11 mouse cellular contexts compared by ENCODE assay signal in genomic region chr3:34411142-34411914, GRCm38 (mm10).
A peak's percentile ranks its signal among the peaks of the same experiment; 100 is the strongest.
DNase-seq lines count a peak whose midpoint lies in the region; ATAC-seq and TF ChIP-seq lines count a peak whose summit lies in the region.
"Had no signal": no experiment of that assay in that cellular context is flagged by ENCODE, and none has a peak within 500 bp of the region (broad histone marks: within the 10 kb centered on the region; RNA-seq: fewer than 3 reads in every experiment).

No protein-coding gene starts in this region.

- H3K4me1 ChIP-seq in embryonic facial prominence, embryonic 14.5 days (ENCODE audit: control insufficient read depth, insufficient read depth, low read length): no peaks in the 10 kb centered on the region
- H3K4me1 ChIP-seq in hindbrain, embryonic 16.5 days (ENCODE audit: control insufficient read depth, insufficient read depth, low read depth, low read length): peaks cover 7% of the 10 kb centered on the region
- H3K4me1 ChIP-seq in neural tube, embryonic 12.5 days: peaks cover 8% of the 10 kb centered on the region
- no peaks in the 10 kb centered on the region for H3K4me1 ChIP-seq in heart, embryonic 11.5 days (ENCODE audit: control insufficient read depth, insufficient read depth, low read length)
- H3K4me1 ChIP-seq: embryonic facial prominence, embryonic 13.5 days; megakaryocyte, embryonic 14.5 days had no signal

- DNase-seq in left cerebral cortex, postnatal 10 days (ENCODE audit: extremely low spot score in 1 of 2, low spot score in 2 of 2): peak; percentile 20 to 58
- no peak for DNase-seq in left cerebral cortex, adult 2 months (ENCODE audit: extremely low spot score in 1 of 2, low spot score in 2 of 2)
- DNase-seq in embryonic facial prominence, embryonic 14.5 days (ENCODE audit: low spot score): peak; percentile 80
- DNase-seq in gastrocnemius, adult 2 months: no peak
- no peak for DNase-seq in adrenal gland, postnatal 25 days
- DNase-seq: adrenal gland, adult 2 months had no signal

- H3K27ac ChIP-seq in left cerebral cortex, adult 2 months: no peak overlapping the region
- H3K27ac ChIP-seq in embryonic facial prominence, embryonic 14.5 days (replicated peaks; ENCODE audit: low read depth, low read length): no peak overlapping the region; the same call in 1 of the 2 replicates
- peak overlapping the region; percentile 68 for H3K27ac ChIP-seq in hindbrain, embryonic 16.5 days (ENCODE audit: low read depth, low read length)
- no peak overlapping the region for H3K27ac ChIP-seq in neural tube, embryonic 12.5 days
- H3K27ac ChIP-seq in heart, embryonic 11.5 days (ENCODE audit: low read depth, low read length): no peak overlapping the region
- no peak overlapping the region for H3K27ac ChIP-seq in gastrocnemius, adult 2 months
- H3K27ac ChIP-seq: embryonic facial prominence, embryonic 13.5 days had no signal

- ATAC-seq in embryonic facial prominence, embryonic 14.5 days (ENCODE audit: low read depth): peak; percentile 76
- peak; percentile 94 for ATAC-seq in hindbrain, embryonic 16.5 days
- peak; percentile 73 for ATAC-seq in neural tube, embryonic 12.5 days (ENCODE audit: low FRiP score, low read depth)
- ATAC-seq in heart, embryonic 11.5 days (replicated peaks; ENCODE audit: insufficient number of reproducible peaks, low FRiP score, low TSS enrichment): no peak

- WGBS in embryonic facial prominence, embryonic 14.5 days: 61% methylated on average over 10 of the region's 10 CpGs
- WGBS in hindbrain, embryonic 16.5 days: 29% methylated on average over 10 of the region's 10 CpGs
- 36% methylated on average over 10 of the region's 10 CpGs for WGBS in neural tube, embryonic 12.5 days
- 68% methylated on average over 10 of the region's 10 CpGs for WGBS in heart, embryonic 11.5 days (ENCODE audit: insufficient replicate concordance)

- H3K4me3 ChIP-seq in left cerebral cortex, adult 2 months: no peak overlapping the region
- no peak overlapping the region for H3K4me3 ChIP-seq in embryonic facial prominence, embryonic 14.5 days (ENCODE audit: low read depth, low read length)
- no peak overlapping the region for H3K4me3 ChIP-seq in hindbrain, embryonic 16.5 days (ENCODE audit: low read length)
- H3K4me3 ChIP-seq in neural tube, embryonic 12.5 days: no peak overlapping the region
- no peak overlapping the region for H3K4me3 ChIP-seq in heart, embryonic 11.5 days (ENCODE audit: low read depth, low read length)
- no peak overlapping the region for H3K4me3 ChIP-seq in gastrocnemius, adult 2 months
- H3K4me3 ChIP-seq: embryonic facial prominence, embryonic 13.5 days; megakaryocyte, embryonic 14.5 days had no signal

- TF ChIP-seq CTCF in left cerebral cortex, adult 2 months (IDR thresholded peaks at IDR 0.05): no peak
- no peak for TF ChIP-seq CTCF in gastrocnemius, adult 2 months (IDR thresholded peaks at IDR 0.05)

- no peaks in the 10 kb centered on the region for H3K27me3 ChIP-seq in embryonic facial prominence, embryonic 14.5 days (replicated peaks; ENCODE audit: control insufficient read depth, insufficient read depth, low read length)
- no peaks in the 10 kb centered on the region for H3K27me3 ChIP-seq in hindbrain, embryonic 16.5 days (replicated peaks; ENCODE audit: control insufficient read depth, insufficient read depth, low read length)
- no peaks in the 10 kb centered on the region for H3K27me3 ChIP-seq in neural tube, embryonic 12.5 days (replicated peaks)
- no peaks in the 10 kb centered on the region for H3K27me3 ChIP-seq in heart, embryonic 11.5 days (ENCODE audit: control insufficient read depth, insufficient read depth, low read length)
- H3K27me3 ChIP-seq: embryonic facial prominence, embryonic 13.5 days; megakaryocyte, embryonic 14.5 days had no signal

- no peaks in the 10 kb centered on the region for H3K36me3 ChIP-seq in embryonic facial prominence, embryonic 14.5 days (ENCODE audit: control insufficient read depth, insufficient read depth, low read length)
- H3K36me3 ChIP-seq in hindbrain, embryonic 16.5 days (ENCODE audit: control insufficient read depth, insufficient read depth, low read length): no peaks in the 10 kb centered on the region
- H3K36me3 ChIP-seq in neural tube, embryonic 12.5 days: no peaks in the 10 kb centered on the region
- H3K36me3 ChIP-seq in heart, embryonic 11.5 days (ENCODE audit: control insufficient read depth, insufficient read depth, low read length): no peaks in the 10 kb centered on the region
- H3K36me3 ChIP-seq: embryonic facial prominence, embryonic 13.5 days had no signal

- H3K4me2 ChIP-seq in embryonic facial prominence, embryonic 14.5 days (ENCODE audit: low read depth, low read length): no peak overlapping the region
- H3K4me2 ChIP-seq in hindbrain, embryonic 16.5 days (ENCODE audit: low read length): peak overlapping the region; percentile 10; the same call in 1 of the 2 replicates
- peak overlapping the region; percentile 35 for H3K4me2 ChIP-seq in neural tube, embryonic 12.5 days (replicated peaks)
- H3K4me2 ChIP-seq in heart, embryonic 11.5 days: no peak overlapping the region
- H3K4me2 ChIP-seq: embryonic facial prominence, embryonic 13.5 days had no signal

- H3K9ac ChIP-seq in embryonic facial prominence, embryonic 14.5 days (ENCODE audit: low read depth, low read length): no peak overlapping the region
- no peak overlapping the region for H3K9ac ChIP-seq in hindbrain, embryonic 16.5 days (ENCODE audit: low read depth, low read length)
- no peak overlapping the region for H3K9ac ChIP-seq in neural tube, embryonic 12.5 days
- H3K9ac ChIP-seq in heart, embryonic 11.5 days (ENCODE audit: low read depth, low read length): no peak overlapping the region
- H3K9ac ChIP-seq: embryonic facial prominence, embryonic 13.5 days had no signal

- no peaks in the 10 kb centered on the region for H3K9me3 ChIP-seq in embryonic facial prominence, embryonic 14.5 days (ENCODE audit: control insufficient read depth, low read length)
- no peaks in the 10 kb centered on the region for H3K9me3 ChIP-seq in hindbrain, embryonic 16.5 days (ENCODE audit: control insufficient read depth, low read length)
- H3K9me3 ChIP-seq in neural tube, embryonic 12.5 days: no peaks in the 10 kb centered on the region
- H3K9me3 ChIP-seq in heart, embryonic 11.5 days (replicated peaks; ENCODE audit: control insufficient read depth, low read length): no peaks in the 10 kb centered on the region
- H3K9me3 ChIP-seq: embryonic facial prominence, embryonic 13.5 days had no signal

- intact Hi-C loops in left cerebral cortex, postnatal 10 days (cut with DNase I): no loop called here
- intact Hi-C loops in left cerebral cortex, adult 2 months (cut with DNase I): no loop called here
- intact Hi-C loops in gastrocnemius, adult 2 months (cut with DNase I): no loop called here

Comparison
In these comparisons a context has a peak if more than half of its experiments do, and no peak if none do; other contexts are left out.
1. DNase-seq: peak in left cerebral cortex, postnatal 10 days (2 of 2) and embryonic facial prominence, embryonic 14.5 days (single experiment); none in left cerebral cortex, adult 2 months (0 of 2), gastrocnemius, adult 2 months (single experiment) and adrenal gland, postnatal 25 days (single experiment).
2. H3K4me2 ChIP-seq: peak in hindbrain, embryonic 16.5 days (single experiment) and neural tube, embryonic 12.5 days (single experiment); none in embryonic facial prominence, embryonic 14.5 days (single experiment) and heart, embryonic 11.5 days (single experiment).